Mouse (Mus musculus) CH12.LX (cell line): ENCODE measurements around the gene Tead1. TPM values are rescaled to one million over a fixed set of nuclear protein-coding genes. Genes with fewer than 3 reads are reported as not detected.

Source experiments
- DNase-seq: peaks from one replicate; pipeline ENCODE4 v3.0.0-alpha.2; 2013; ENCODE audit errors: extremely low read depth
- H3K27ac ChIP-seq: 2 replicates; pipeline ENCODE4 v1.5.1; 2012; ENCODE audit warnings: low read depth, mild to moderate bottlenecking, control low read depth, moderate library complexity; ENCODE audit not compliant: insufficient read depth
- H3K27me3 ChIP-seq: replicated peaks from 2 replicates; pipeline ENCODE3; 2012; ENCODE audit warnings: inconsistent platforms
- H3K36me3 ChIP-seq, 2 experiments: replicated peaks in 1 of 2; 2 replicates each; pipeline versions ENCODE3 to v1.6.1; 2012; ENCODE audit warnings: inconsistent platforms in 1 of 2, low read length in 1 of 2, mild to moderate bottlenecking in 1 of 2, mixed read lengths in 1 of 2, moderate library complexity in 1 of 2; ENCODE audit not compliant: control insufficient read depth in 1 of 2, insufficient read depth in 1 of 2
- H3K4me1 ChIP-seq, 2 experiments: 2 replicates each; pipeline ENCODE4 v1.6.1; 2012; ENCODE audit warnings: inconsistent platforms in 1 of 2, moderate library complexity in 1 of 2; ENCODE audit not compliant: insufficient read depth in 2 of 2, control insufficient read depth in 1 of 2
- H3K4me2 ChIP-seq: 2 replicates; pipeline ENCODE4 v1.6.1; 2012; ENCODE audit warnings: low read depth, mild to moderate bottlenecking, control low read depth; ENCODE audit not compliant: poor library complexity, insufficient read depth, severe bottlenecking
- H3K4me3 ChIP-seq, 3 experiments: fragments of 150-350 bp in 1 of 3; sonication (generic) in 1 of 3; replicated peaks in 1 of 3; 2 replicates each; pipeline versions ENCODE3 to v1.5.1; 2011 to 2012; ENCODE audit warnings: low read depth in 2 of 3, low read length in 2 of 3, mild to moderate bottlenecking in 2 of 3, moderate library complexity in 2 of 3, control low read depth in 1 of 3, improper control_type of control experiment in 1 of 3, inconsistent platforms in 1 of 3, mixed read lengths in 1 of 3; ENCODE audit not compliant: poor library complexity in 1 of 3
- H3K79me2 ChIP-seq: replicated peaks from 2 replicates; pipeline ENCODE4 v1.6.1; 2012; ENCODE audit warnings: mild to moderate bottlenecking, moderate library complexity; ENCODE audit not compliant: control insufficient read depth, poor library complexity, insufficient read depth, severe bottlenecking; ENCODE audit errors: extremely low read depth
- H3K9ac ChIP-seq: 2 replicates; pipeline ENCODE4 v1.6.1; 2012; ENCODE audit warnings: low read depth, mild to moderate bottlenecking, control low read depth, moderate library complexity; ENCODE audit not compliant: insufficient read depth
- H3K9me3 ChIP-seq: replicated peaks from 2 replicates; pipeline ENCODE3; 2012; ENCODE audit warnings: low read length, inconsistent platforms, mixed read lengths
- CHD1 ChIP-seq: IDR thresholded peaks from 2 replicates; pipeline ENCODE4 v1.6.1; 2012; ENCODE audit warnings: low read depth, low read length, improper control_type of control experiment, inconsistent platforms
- CHD2 ChIP-seq: IDR thresholded peaks from 2 replicates; pipeline ENCODE4 v1.6.1; 2011; ENCODE audit warnings: low read length, improper control_type of control experiment
- E2F4 ChIP-seq: IDR thresholded peaks from 2 replicates; pipeline ENCODE4 v1.6.1; 2011; ENCODE audit warnings: low read depth, low read length, improper control_type of control experiment; ENCODE audit not compliant: insufficient replicate concordance
- GABPA ChIP-seq: IDR thresholded peaks from 2 replicates; pipeline ENCODE4 v1.6.1; 2012; ENCODE audit warnings: low read depth, low read length, improper control_type of control experiment, inconsistent platforms; ENCODE audit not compliant: insufficient replicate concordance
- HCFC1 ChIP-seq: IDR thresholded peaks from 2 replicates; pipeline ENCODE4 v1.6.1; 2012; ENCODE audit warnings: low read depth, mild to moderate bottlenecking, inconsistent platforms, low read length, improper control_type of control experiment
- IRF4 ChIP-seq: IDR thresholded peaks from 2 replicates; pipeline ENCODE4 v1.6.1; 2014; ENCODE audit warnings: low read depth, mild to moderate bottlenecking, inconsistent platforms, low read length, improper control_type of control experiment
- KAT2A ChIP-seq: IDR thresholded peaks from 2 replicates; pipeline ENCODE4 v1.6.1; 2012; ENCODE audit warnings: low read length, improper control_type of control experiment, inconsistent platforms; ENCODE audit not compliant: insufficient replicate concordance
- MAX ChIP-seq: IDR thresholded peaks from 2 replicates; pipeline ENCODE4 v1.6.1; 2011; ENCODE audit warnings: low read length, improper control_type of control experiment
- POLR2AphosphoS2 ChIP-seq: IDR thresholded peaks from 2 replicates; pipeline ENCODE4 v1.6.1; 2011; ENCODE audit warnings: low read depth, low read length, improper control_type of control experiment
- SIN3A ChIP-seq: IDR thresholded peaks from 2 replicates; pipeline ENCODE4 v1.6.1; 2012; ENCODE audit warnings: low read length, improper control_type of control experiment, inconsistent platforms
- TCF12 ChIP-seq: IDR thresholded peaks from 2 replicates; pipeline ENCODE4 v1.6.1; 2014; ENCODE audit warnings: low read depth, mild to moderate bottlenecking, inconsistent platforms, low read length, improper control_type of control experiment
- ZC3H11A ChIP-seq: IDR thresholded peaks from 2 replicates; pipeline ENCODE4 v1.6.1; 2012; ENCODE audit warnings: low read depth, mild to moderate bottlenecking, inconsistent platforms, low read length, improper control_type of control experiment
- ZKSCAN1 ChIP-seq: IDR thresholded peaks from 2 replicates; pipeline ENCODE4 v1.6.1; 2012; ENCODE audit warnings: low read depth, inconsistent platforms, low read length, improper control_type of control experiment, borderline replicate concordance
- ZMIZ1 ChIP-seq: IDR thresholded peaks from 2 replicates; pipeline ENCODE4 v1.6.1; 2012; ENCODE audit warnings: low read depth, mild to moderate bottlenecking, inconsistent platforms, low read length, improper control_type of control experiment
- dilution Hi-C: fragments of 300-500 bp; cut with MboI; formaldehyde crosslinking; loops from 2 replicates; pipeline ENCODE4 v1.14.3; 2020; ENCODE audit warnings: low sequenced_read_pairs; ENCODE audit not compliant: extremely low pct_unique_long_range_greater_than_20kb, extremely low pct_ligation_motif_present
- in situ Hi-C: fragments of 300-500 bp; cut with MboI; formaldehyde crosslinking; loops from 3 replicates; pipeline ENCODE4 v1.14.3; 2019; ENCODE audit warnings: low sequenced_read_pairs, low pct_ligation_motif_present, low pct_unique_long_range_greater_than_20kb, mixed read lengths
- polyA plus RNA-seq: library from polyadenylated mRNA; unstranded; fragments of >175 nt; gene quantifications from 2 replicates; pipeline ENCODE4 v1.2.1, GENCODE M21; 2012; ENCODE audit warnings: low read depth; ENCODE audit not compliant: insufficient read length
- total RNA-seq, 2 experiments: library from RNA; depleted of rRNA; stranded (reverse); fragments of 300-350 nt in 1 of 2; fragments of >200 nt in 1 of 2; gene quantifications; 2 replicates each; pipeline ENCODE4 v1.2.3; 2012 to 2014

The Tead1 gene
- total and polyA plus RNA-seq, 3 experiments = not detected

GRCm38 (mm10) chr7:112841886-112842285, 162.8 kb downstream of the Tead1 start:
- TF ChIP-seq HCFC1 = no peak
- no peak for TF ChIP-seq CHD2
- no peak for TF ChIP-seq E2F4
- no peak for TF ChIP-seq ZKSCAN1
- no peak overlapping the region for H3K27ac ChIP-seq
- H3K4me3 ChIP-seq = no peak overlapping the region
- peaks cover 6% of the 10 kb centered on the region for H3K9me3 ChIP-seq
- no peaks in the 10 kb centered on the region for H3K27me3 ChIP-seq
- H3K9ac ChIP-seq = no peak overlapping the region
- no peaks in the 10 kb centered on the region for H3K36me3 ChIP-seq
- H3K79me2 ChIP-seq = no peaks in the 10 kb centered on the region
- no peak overlapping the region for H3K4me2 ChIP-seq
- dilution Hi-C loops = no loop called here
- H3K4me1 ChIP-seq = peaks cover 0 to 12% of the 10 kb centered on the region in 2 experiments; a peak in 1 of 4 replicates
- DNase-seq = no peak
- in situ Hi-C loops = no loop called here

GRCm38 (mm10) chr7:112851281-112851744, 172.2 kb downstream of the Tead1 start:
- Histone ChIP-seq H3K4me2 (no peak overlapping the region), H3K9me3 (no peaks in the 10 kb centered on the region), H3K9ac (no peak overlapping the region), H3K36me3 (no peaks in the 10 kb centered on the region), H3K4me1 (peaks cover 0 to 2% of the 10 kb centered on the region in 2 experiments; a peak in 1 of 4 replicates), H3K27ac (no peak overlapping the region), H3K27me3 (peaks cover 4% of the 10 kb centered on the region), H3K79me2 (no peaks in the 10 kb centered on the region), H3K4me3 (no peak overlapping the region)
- in situ Hi-C loops (no loop called here), dilution Hi-C loops (no loop called here)
- TF ChIP-seq IRF4 (no peak), MAX (no peak), GABPA (no peak), SIN3A (no peak), KAT2A (no peak), CHD1 (no peak), ZC3H11A (no peak), ZMIZ1 (no peak), TCF12 (no peak), ZKSCAN1 (no peak), CHD2 (no peak), POLR2AphosphoS2 (no peak)
- no peak for DNase-seq
